Mouse (Mus musculus) megakaryocyte, adult 5-6 weeks (primary cell): Measurements from ENCODE around the gene Naa38. TPM values are rescaled to one million over a fixed set of nuclear protein-coding genes. Genes with fewer than 3 reads are reported as not detected.
"Not testable (repeated sequence)": the region's sequence is repeated elsewhere in the genome, so short reads cannot be mapped to it uniquely, and the experiment has no call there.

Experiments
- ATAC-seq: 2 replicates; pipeline ENCODE4 v1.8.0; 2016; ENCODE audit warnings: mild to moderate bottlenecking, inconsistent platforms; ENCODE audit not compliant: poor library complexity, severe bottlenecking
- total RNA-seq, 2 experiments: library from RNA; stranded (forward) in 1 of 2; stranded (reverse) in 1 of 2; fragments of 153-499, 151-499 nt in 1 of 2; fragments of 221-1000, 200-1000 nt in 1 of 2; gene quantifications; 2 replicates each; pipeline versions ENCODE4 v1.2.3 to v1.2.4; 2015 to 2017

Gene Naa38
- total RNA-seq, 2 experiments from 2014 or later = 90.6 to 161 TPM

DNA sequence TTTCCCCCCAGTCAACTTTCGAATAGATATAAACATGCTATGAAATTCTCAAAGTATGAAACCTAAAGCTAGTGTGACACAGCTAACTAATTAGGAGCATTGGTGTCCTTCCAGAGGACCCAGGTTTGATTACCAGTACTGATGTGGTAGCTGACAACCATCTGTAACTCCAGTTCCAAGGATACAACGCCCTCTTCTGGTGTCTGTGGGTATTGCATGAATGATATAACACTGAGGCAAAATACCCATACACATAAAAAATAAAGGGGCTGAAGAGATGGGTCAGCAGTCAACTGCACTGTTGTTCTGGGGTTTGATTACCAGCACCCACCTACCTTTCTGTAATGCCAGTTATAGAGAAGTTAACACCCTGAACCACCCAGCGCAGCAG lies 22.5 kb upstream of the Naa38 start:
- ATAC-seq = no peak

DNA sequence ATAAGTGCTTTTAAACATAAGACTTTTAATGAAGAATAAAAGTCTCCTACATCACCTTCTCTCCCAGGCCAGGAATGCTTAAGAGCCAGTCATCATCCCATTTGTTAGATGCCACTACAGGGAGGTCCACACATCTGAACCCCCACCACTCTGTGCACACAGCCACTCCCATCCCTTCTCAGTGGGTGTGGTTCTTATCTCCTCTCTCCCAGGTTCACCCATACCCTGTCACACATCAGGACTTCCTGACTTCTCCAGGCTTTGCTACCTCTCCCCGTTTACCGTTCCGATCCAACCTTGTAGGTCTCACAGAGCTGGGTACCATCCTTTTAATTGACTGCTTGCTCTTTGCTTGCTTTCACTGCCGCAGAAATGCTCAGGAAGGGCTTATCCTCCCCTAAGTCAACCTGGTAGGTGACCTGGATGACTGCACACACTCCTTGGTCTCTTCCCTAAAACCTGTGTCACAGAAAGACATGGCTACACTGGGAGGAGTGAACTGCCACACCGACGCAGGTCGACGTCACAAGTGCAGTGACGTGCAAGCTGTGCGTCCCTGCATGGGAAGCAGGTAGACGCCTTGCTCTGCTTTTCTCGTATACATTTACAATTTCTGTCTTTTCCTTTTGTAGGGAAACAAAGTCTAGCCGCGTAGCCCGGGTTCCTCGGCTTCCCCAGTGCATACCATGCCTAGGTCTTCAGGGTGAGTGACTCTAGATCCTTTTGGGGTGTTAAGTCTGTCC lies 21.9 kb upstream of the Naa38 start:
- no peak for ATAC-seq

- no peak for ATAC-seq
These were observed 19.6 kb upstream of the Naa38 start for GRCm38 (mm10) chr11:69375646-69376045.

DNA sequence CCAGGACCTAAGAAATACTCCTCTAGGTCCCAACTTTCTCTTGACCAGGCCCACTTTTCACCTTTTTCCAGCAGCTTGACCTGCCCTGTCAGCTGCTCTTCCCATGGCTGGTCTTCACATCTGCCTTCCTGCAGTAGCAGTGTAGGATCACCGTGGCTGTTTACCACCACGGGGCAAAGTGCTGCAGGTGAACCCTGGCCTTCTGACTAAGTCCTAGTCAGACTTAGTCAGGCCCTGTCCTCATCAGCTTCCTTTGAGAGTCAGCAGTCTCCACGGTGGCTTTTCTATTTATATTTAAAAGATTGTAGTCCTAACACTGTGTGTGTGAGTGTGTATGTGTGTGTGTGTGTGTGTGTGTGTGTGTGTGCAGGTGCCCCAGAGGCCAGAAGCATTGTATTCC lies 17.5 kb upstream of the Naa38 start:
- ATAC-seq = no peak

GRCm38 (mm10) chr11:69379600-69379999 lies 15.7 kb upstream of the Naa38 start:
- no peak; the same call in 1 of the 2 replicates for ATAC-seq

DNA sequence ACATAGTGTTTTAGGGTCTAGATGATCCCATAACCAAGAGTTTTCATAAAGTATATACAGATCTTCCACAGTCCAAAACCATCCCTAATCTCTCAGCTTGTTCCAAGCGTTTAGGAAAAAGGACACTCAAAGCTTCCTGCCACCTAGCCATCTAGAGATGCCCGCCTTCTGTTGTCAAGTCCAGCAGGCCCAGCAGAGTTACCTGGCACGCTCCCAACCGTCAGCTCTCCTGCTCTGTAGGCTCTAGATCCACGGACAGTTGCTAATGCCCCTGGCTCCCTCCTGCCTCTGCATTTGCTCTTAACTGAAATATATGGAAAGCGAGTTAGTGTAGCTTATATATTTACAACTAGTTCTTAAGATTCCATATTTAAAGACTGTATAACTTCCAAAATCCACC lies 13.9 kb upstream of the Naa38 start:
- no peak for ATAC-seq

GRCm38 (mm10) chr11:69382478-69383105 lies 12.7 kb upstream of the Naa38 start:
- ATAC-seq = no peak

GRCm38 (mm10) chr11:69384979-69385378 lies 10.3 kb upstream of the Naa38 start:
- no peak for ATAC-seq

DNA sequence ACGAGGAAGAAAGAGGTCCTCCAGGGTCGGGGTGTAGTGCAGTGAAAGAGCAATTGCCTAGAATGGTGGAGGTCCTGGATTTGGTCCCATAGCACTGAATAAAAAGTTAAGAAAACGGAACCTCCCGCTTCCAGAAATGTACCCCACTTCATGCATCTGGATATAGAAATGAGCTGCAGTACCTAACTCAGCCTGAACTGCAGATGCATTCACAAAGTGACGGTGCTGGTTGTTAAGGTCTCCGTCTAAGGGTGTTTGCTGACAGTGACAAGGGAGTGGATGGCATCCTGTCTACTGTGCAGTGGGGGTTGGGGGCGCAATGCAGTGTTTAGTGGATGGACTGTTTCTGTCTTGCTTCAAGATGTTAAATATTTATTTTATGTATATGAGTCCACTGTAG lies 8.5 kb upstream of the Naa38 start:
- no peak for ATAC-seq

DNA sequence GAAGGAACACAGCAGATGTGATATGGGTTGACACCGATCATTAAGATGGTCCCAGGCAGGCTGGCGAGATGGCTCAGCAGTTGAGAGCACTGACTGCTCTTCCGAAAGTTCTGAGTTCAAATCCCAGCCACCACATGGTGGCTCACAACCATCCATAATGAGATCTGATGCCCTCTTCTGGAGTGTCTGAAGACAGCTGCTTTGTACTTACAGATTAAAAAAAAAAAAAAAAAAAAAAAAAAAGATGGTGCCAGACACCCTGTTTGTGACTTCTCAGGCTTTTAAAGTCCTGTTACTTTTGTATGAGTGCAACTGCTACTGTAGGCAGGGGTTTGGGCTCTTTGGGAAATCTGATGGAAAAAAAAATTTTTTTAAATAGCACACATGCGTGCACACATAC lies 6.6 kb upstream of the Naa38 start:
- ATAC-seq = no peak

GRCm38 (mm10) chr11:69389531-69390399 lies 5.5 kb upstream of the Naa38 start:
- no peak for ATAC-seq

GRCm38 (mm10) chr11:69390400-69391034 lies 4.8 kb upstream of the Naa38 start:
- ATAC-seq = peak; percentile 51

GRCm38 (mm10) chr11:69394591-69395167 lies 608 bp upstream of the Naa38 start:
- ATAC-seq = not testable (repeated sequence)

- peak; percentile 82 for ATAC-seq
These were observed 517 bp downstream of the Naa38 start for GRCm38 (mm10) chr11:69395634-69396373.

DNA sequence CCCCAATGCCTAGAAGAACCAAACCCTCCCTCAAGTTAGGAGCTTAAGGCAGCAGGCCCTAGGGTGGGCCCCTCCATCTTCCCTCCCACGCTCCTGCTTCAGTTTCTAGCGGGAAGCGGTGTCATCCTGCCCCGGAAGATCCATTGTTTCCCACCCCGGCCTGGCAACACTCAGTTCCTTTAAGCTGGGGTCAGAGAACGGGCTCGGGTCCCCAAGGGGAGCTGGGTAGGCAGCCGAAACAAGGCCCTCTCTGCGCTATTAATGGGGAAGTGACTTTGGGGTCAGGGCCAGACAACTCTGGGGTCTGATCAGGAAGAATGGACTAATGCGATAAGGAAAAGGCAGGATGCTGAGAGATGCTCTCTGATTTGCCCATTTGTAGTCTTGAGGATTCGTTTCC lies 1.5 kb downstream of the Naa38 start:
- ATAC-seq = no peak

DNA sequence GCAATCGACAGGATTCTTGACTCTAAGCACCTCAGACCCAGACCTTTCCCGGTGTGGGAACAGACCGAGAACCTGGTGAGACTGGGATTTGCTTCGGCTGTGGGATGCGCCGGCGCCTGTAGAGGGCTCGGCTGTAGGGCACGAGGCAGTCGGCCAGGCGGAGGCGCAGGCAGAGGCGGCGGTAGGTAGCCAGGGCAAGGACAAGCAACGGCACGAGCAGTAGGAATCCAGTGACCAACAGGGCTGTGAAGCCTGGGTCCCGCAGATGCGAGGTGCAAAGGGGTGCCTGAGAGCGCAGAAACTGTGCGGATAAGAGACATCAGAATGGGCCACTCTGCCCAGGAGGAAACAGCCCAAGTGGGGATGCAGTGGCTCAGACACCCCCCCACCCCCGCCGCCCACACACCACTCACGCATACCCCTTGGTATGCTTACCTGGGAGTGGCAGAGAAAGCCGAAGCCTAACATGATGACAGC lies 2.3 kb downstream of the Naa38 start:
- ATAC-seq = no peak

DNA sequence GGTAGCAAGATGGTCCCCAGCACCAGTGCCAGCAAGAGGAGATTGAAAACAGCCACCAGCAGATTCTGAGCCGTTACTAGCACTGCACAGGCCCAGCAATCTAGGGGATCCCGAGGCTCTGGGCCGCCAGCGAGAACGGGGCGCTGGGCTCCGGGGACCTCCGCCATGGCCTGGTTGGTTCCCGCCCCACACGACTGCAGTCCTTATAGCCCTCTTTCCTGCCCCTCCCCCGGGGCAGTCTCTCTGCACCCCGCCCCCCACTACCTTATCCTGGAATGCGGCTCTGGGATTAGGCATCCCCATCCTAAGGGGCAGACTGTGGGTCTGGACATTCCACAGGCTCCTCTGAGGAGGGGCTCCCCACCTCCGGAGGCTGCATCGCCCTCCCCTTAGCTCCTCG lies 2.8 kb downstream of the Naa38 start, which contains the start of gene Tmem88:
Gene Tmem88 (minus strand): TSS at position 176 of the 400 bp plus-strand sequence.
- ATAC-seq = no peak

DNA sequence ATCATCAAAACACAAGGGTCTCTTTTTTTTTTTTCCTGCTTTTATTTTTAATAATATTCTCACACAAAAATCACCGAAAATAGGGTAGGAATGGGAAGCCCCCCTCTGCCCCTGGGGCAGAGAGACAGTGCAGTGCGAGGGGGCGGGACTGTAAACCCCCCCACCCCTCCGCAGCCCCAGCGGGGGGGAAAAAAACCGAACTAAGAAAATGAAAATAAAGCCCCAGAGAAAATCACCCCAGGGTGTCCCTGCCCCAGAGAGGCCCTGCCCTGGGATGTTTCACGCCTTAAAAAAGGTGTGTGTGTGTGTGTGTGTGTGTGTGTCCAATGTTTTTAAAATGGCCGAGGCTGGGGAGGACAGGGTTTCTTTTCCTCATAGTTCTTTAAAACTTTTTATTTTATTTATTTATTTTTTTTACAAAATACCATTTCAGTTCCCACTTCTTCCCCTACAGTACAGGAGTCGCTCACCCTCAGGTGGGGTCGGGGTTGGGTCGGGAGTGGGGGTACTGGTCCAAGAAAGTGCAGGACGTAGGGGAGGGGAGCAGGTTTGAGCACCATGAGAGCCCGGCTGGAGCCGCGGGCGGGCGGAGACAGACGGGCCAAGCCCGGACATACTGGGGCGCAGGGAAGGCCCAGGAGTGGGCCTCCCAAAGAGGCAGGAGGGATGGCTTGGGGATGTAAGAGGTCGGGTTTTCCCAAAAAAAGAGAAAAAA lies 3.4 kb downstream of the Naa38 start:
- no peak for ATAC-seq
